Mouse (Mus musculus) small intestine, adult 2 months (tissue): Measurements from ENCODE around the gene Fbxo48.

Experiments
- CTCF ChIP-seq: fragments of 200-500 bp; IDR thresholded peaks from 2 replicates; pipeline ENCODE4 v1.5.1; 2012; ENCODE audit warnings: low read depth, mild to moderate bottlenecking, control low read depth, inconsistent platforms, low read length, moderate library complexity, mixed read lengths; ENCODE audit not compliant: insufficient replicate concordance, insufficient read length; ENCODE audit errors: extremely low read depth
- POLR2A ChIP-seq: fragments of 200-500 bp; IDR thresholded peaks from 2 replicates; pipeline ENCODE4 v1.6.1; 2012; ENCODE audit warnings: low read depth, mild to moderate bottlenecking, control low read depth, inconsistent platforms, low read length, moderate library complexity

GRCm38 (mm10) chr11:16935577-16936236 is 15.5 kb upstream of the Fbxo48 start:
- TF ChIP-seq POLR2A (no peak), CTCF (no peak)
